Mouse (Mus musculus) bone marrow macrophage, adult 2 months (primary cell): ENCODE results near the gene Cspg4.

Experiments used
- CTCF ChIP-seq: IDR thresholded peaks from 2 replicates; pipeline ENCODE4 v1.5.1; 2012; ENCODE audit warnings: low read depth, mild to moderate bottlenecking, low read length, moderate library complexity
- POLR2A ChIP-seq: IDR thresholded peaks from 2 replicates; pipeline ENCODE4 v1.6.1; 2012; ENCODE audit warnings: mild to moderate bottlenecking, low read depth, low read length, borderline replicate concordance

DNA sequence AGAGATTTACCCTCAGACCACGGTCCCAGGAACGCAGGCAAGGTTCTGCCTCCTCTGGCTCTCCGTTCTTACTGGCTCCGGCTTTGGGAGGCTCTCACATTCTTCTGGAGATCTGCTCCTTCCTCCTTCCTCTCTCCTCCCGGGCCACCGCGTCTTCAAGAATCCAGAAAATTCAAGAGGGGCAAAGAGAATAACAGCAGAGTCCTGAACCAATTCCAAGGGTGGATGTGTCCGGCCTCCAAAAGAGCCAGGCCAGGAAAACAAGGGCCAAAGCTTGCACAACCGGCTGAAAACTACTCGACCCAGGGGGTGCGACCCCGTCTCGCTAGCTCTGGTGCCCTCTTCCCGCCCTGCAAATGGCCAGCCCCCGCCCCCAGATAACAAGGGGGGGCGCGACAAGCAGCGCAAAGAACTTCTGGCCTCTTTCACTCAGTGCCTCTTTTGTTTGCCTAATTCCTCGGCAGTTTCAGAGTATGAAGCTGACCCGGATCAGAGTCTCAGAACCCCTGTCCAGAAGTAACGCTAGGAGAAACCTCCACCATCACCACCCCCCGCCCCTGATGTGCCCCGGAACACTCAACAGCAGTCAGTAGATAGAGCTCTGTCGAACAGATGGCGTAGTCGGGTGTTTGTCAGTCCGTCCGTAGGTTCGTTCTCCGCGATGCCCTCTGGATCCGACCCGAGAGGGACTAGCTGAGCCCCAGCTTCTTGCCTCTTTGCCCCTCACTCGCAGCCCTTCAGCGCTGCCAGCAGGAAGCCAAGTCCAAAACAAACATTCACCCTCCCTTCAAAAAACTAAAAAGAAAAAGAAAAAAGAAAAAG, 62.6 kb downstream of the Cspg4 start:
- TF ChIP-seq CTCF: no peak
- TF ChIP-seq POLR2A: no peak
